Mouse (Mus musculus): ENCODE measurements around the gene Pbsn. TPM values are rescaled to one million over a fixed set of nuclear protein-coding genes. Genes with fewer than 3 reads are reported as not detected.

Pbsn gene
- polyA plus RNA-seq, 1 experiment from 2014 or later: not detected

GRCm38 (mm10) chrX:77795858-77796174, 57.6 kb downstream of the Pbsn start:
- 6% methylated on average over 11 of the region's 30 CpGs for WGBS

GRCm38 (mm10) chrX:77794962-77795857, 58.2 kb downstream of the Pbsn start:
- Histone ChIP-seq H3K9ac (ENCODE audit: low read length) (peak overlapping the region; percentile 71), H3K9me3 (ENCODE audit: control insufficient read depth, low read length) (no peaks in the 10 kb centered on the region), H3K4me3 (ENCODE audit: low read depth, low read length) (peak overlapping the region; percentile 55), H3K27me3 (ENCODE audit: control insufficient read depth, insufficient read depth, low read length) (no peaks in the 10 kb centered on the region), H3K27ac (replicated peaks) (peak overlapping the region; percentile 75), H3K4me1 (replicated peaks; ENCODE audit: control insufficient read depth, insufficient read depth) (no peaks in the 10 kb centered on the region), H3K4me2 (replicated peaks; ENCODE audit: low read depth) (peak overlapping the region; percentile 57), H3K36me3 (ENCODE audit: control insufficient read depth, insufficient read depth, low read length) (no peaks in the 10 kb centered on the region)
- peak; percentile 64 for ATAC-seq (ENCODE audit: low FRiP score, low TSS enrichment)
- peak; percentile 37 for DNase-seq (ENCODE audit: low spot score)
- WGBS: 18% methylated on average over 55 of the region's 61 CpGs
- no peak for TF ChIP-seq EP300 (optimal IDR thresholded peaks at IDR 0.05)
- no peak for TF ChIP-seq CTCF (IDR thresholded peaks at IDR 0.05; ENCODE audit: low read depth)

More at GRCm38 (mm10) chrX:77795858-77796174, 57.6 kb downstream of the Pbsn start:
- Histone ChIP-seq H3K4me1 (replicated peaks; ENCODE audit: control insufficient read depth, insufficient read depth) (no peaks in the 10 kb centered on the region), H3K9me3 (ENCODE audit: control insufficient read depth, low read length) (no peaks in the 10 kb centered on the region), H3K4me2 (replicated peaks; ENCODE audit: low read depth) (peak overlapping the region; percentile 57), H3K27me3 (ENCODE audit: control insufficient read depth, insufficient read depth, low read length) (no peaks in the 10 kb centered on the region), H3K9ac (ENCODE audit: low read length) (peak overlapping the region; percentile 71), H3K4me3 (ENCODE audit: low read depth, low read length) (peak overlapping the region; percentile 55), H3K36me3 (ENCODE audit: control insufficient read depth, insufficient read depth, low read length) (no peaks in the 10 kb centered on the region), H3K27ac (replicated peaks) (peak overlapping the region; percentile 87)
- ATAC-seq (ENCODE audit: low FRiP score, low TSS enrichment): peak; percentile 98
- TF ChIP-seq CTCF (IDR thresholded peaks at IDR 0.05; ENCODE audit: low read depth): no peak
- DNase-seq (ENCODE audit: low spot score): peak; percentile 91

GRCm38 (mm10) chrX:77788675-77789074, 64.7 kb downstream of the Pbsn start:
- DNase-seq (ENCODE audit: low spot score) (no peak), ATAC-seq (ENCODE audit: low FRiP score, low TSS enrichment) (no peak)
- Histone ChIP-seq H3K27me3 (ENCODE audit: control insufficient read depth, insufficient read depth, low read length) (no peaks in the 10 kb centered on the region), H3K4me3 (ENCODE audit: low read depth, low read length) (no peak overlapping the region), H3K4me2 (replicated peaks; ENCODE audit: low read depth) (no peak overlapping the region), H3K9me3 (ENCODE audit: control insufficient read depth, low read length) (no peaks in the 10 kb centered on the region), H3K4me1 (replicated peaks; ENCODE audit: control insufficient read depth, insufficient read depth) (no peaks in the 10 kb centered on the region), H3K27ac (replicated peaks) (no peak overlapping the region), H3K9ac (ENCODE audit: low read length) (no peak overlapping the region), H3K36me3 (ENCODE audit: control insufficient read depth, insufficient read depth, low read length) (no peaks in the 10 kb centered on the region)
- TF ChIP-seq EP300 (optimal IDR thresholded peaks at IDR 0.05) (no peak), CTCF (IDR thresholded peaks at IDR 0.05; ENCODE audit: low read depth) (no peak)
- WGBS: 89% methylated on average over 3 of the region's 3 CpGs

Other genes with a start within 250 kb of the Pbsn start
- gene Prkx, start 57.3 kb downstream of the Pbsn start, polyA plus RNA-seq (2015; fragmentation: Nextera tagmentation; extraction: Ambion mirVana): 11.9 and 12.6 TPM in 2 replicates
- gene Gm14744, start 11.1 kb upstream of the Pbsn start, polyA plus RNA-seq (2015; fragmentation: Nextera tagmentation; extraction: Ambion mirVana): not detected in 2 replicates
- gene 5430402E10Rik, start 71.4 kb upstream of the Pbsn start, polyA plus RNA-seq (2015; fragmentation: Nextera tagmentation; extraction: Ambion mirVana): not detected in 2 replicates
- not detected in 2 replicates for gene Obp1a, start 237.8 kb upstream of the Pbsn start, polyA plus RNA-seq (2015; fragmentation: Nextera tagmentation; extraction: Ambion mirVana)

Data from stomach, postnatal 0 days (tissue).